Mouse (Mus musculus) hindbrain, embryonic 16.5 days (tissue): Measurements from ENCODE around the gene Ncln. TPM values are rescaled to one million over a fixed set of nuclear protein-coding genes. Genes with fewer than 3 reads are reported as not detected.

Source experiments
- ATAC-seq: fragments of 200-750 bp; cut with Nextera tagmentation; 2 replicates; pipeline ENCODE4 v1.8.0; 2017; ENCODE audit warnings: moderate TSS enrichment, moderate library complexity
- H3K27ac ChIP-seq: fragments of 300-500 bp; sonication (generic); 2 replicates; pipeline ENCODE4 v1.5.1; 2014; ENCODE audit warnings: low read depth, mild to moderate bottlenecking, control low read depth, low read length, moderate library complexity
- H3K27me3 ChIP-seq: fragments of 300-500 bp; sonication (generic); replicated peaks from 2 replicates; pipeline ENCODE4 v1.6.1; 2014; ENCODE audit warnings: low read length; ENCODE audit not compliant: control insufficient read depth, insufficient read depth
- H3K36me3 ChIP-seq: fragments of 300-500 bp; sonication (generic); 2 replicates; pipeline ENCODE4 v1.6.1; 2014; ENCODE audit warnings: mild to moderate bottlenecking, low read length, moderate library complexity, mixed read lengths; ENCODE audit not compliant: control insufficient read depth, insufficient read depth
- H3K4me1 ChIP-seq: fragments of 300-500 bp; sonication (generic); 2 replicates; pipeline ENCODE4 v1.6.1; 2014; ENCODE audit warnings: low read depth, low read length; ENCODE audit not compliant: control insufficient read depth, insufficient read depth
- H3K4me2 ChIP-seq: fragments of 300-500 bp; sonication (generic); 2 replicates; pipeline ENCODE4 v1.6.1; 2014; ENCODE audit warnings: mild to moderate bottlenecking, low read length, control low read depth, moderate library complexity
- H3K4me3 ChIP-seq: fragments of 300-500 bp; sonication (generic); 2 replicates; pipeline ENCODE4 v1.5.1; 2014; ENCODE audit warnings: mild to moderate bottlenecking, low read length, control low read depth, moderate library complexity
- H3K9ac ChIP-seq: fragments of 300-500 bp; sonication (generic); 2 replicates; pipeline ENCODE4 v1.6.1; 2014; ENCODE audit warnings: low read depth, mild to moderate bottlenecking, control low read depth, low read length, moderate library complexity
- H3K9me3 ChIP-seq: fragments of 300-500 bp; sonication (generic); 2 replicates; pipeline ENCODE4 v1.6.1; 2014; ENCODE audit warnings: mild to moderate bottlenecking, low read length, moderate library complexity; ENCODE audit not compliant: control insufficient read depth
- WGBS: fragments of 180-500 bp; shearing (Covaris S2); extraction: QIAGEN DNeasy Blood & Tissue Kit; methylation state at CpG from one replicate; pipeline ENCODE4 v1.1.7; 2014; 5-methylcytosine and 5-hydroxymethylcytosine counted together
- polyA plus RNA-seq: library from polyadenylated mRNA; unstranded; fragments of >200 nt; fragmentation: Nextera tagmentation; extraction: Ambion mirVana; gene quantifications from 2 replicates; pipeline ENCODE4 v1.2.1, GENCODE M21; 2015

The Ncln gene
- polyA plus RNA-seq, 1 experiment from 2014 or later = 68.9 TPM

GRCm38 (mm10) chr10:81537429-81537828 is 41.2 kb upstream of the Ncln start:
- ATAC-seq = no peak
- 93% methylated on average over 2 of the region's 2 CpGs for WGBS

GRCm38 (mm10) chr10:81536734-81537133 is 40.5 kb upstream of the Ncln start:
- peaks cover 7% of the 10 kb centered on the region for H3K4me1 ChIP-seq
- no peak overlapping the region for H3K9ac ChIP-seq
- no peaks in the 10 kb centered on the region for H3K9me3 ChIP-seq
- H3K4me2 ChIP-seq = no peak overlapping the region
- H3K4me3 ChIP-seq = no peak overlapping the region
- no peaks in the 10 kb centered on the region for H3K27me3 ChIP-seq
- ATAC-seq = no peak
- H3K36me3 ChIP-seq = peaks cover 4% of the 10 kb centered on the region
- no peak overlapping the region for H3K27ac ChIP-seq
- WGBS = 81% methylated on average over 6 of the region's 6 CpGs

More at GRCm38 (mm10) chr10:81537429-81537828, 41.2 kb upstream of the Ncln start:
- peaks cover 4% of the 10 kb centered on the region for H3K36me3 ChIP-seq
- no peak overlapping the region for H3K4me3 ChIP-seq
- no peaks in the 10 kb centered on the region for H3K27me3 ChIP-seq
- no peak overlapping the region for H3K27ac ChIP-seq
- no peak overlapping the region for H3K9ac ChIP-seq
- no peak overlapping the region for H3K4me2 ChIP-seq
- H3K4me1 ChIP-seq = peaks cover 13% of the 10 kb centered on the region
- H3K9me3 ChIP-seq = no peaks in the 10 kb centered on the region

GRCm38 (mm10) chr10:81534826-81535225 is 38.6 kb upstream of the Ncln start:
- Histone ChIP-seq H3K4me1 (no peaks in the 10 kb centered on the region), H3K4me2 (no peak overlapping the region)

GRCm38 (mm10) chr10:81526779-81527178 is 30.6 kb upstream of the Ncln start:
- Histone ChIP-seq H3K36me3 (peaks cover 20% of the 10 kb centered on the region), H3K4me1 (no peaks in the 10 kb centered on the region), H3K9me3 (no peaks in the 10 kb centered on the region), H3K27me3 (0 out of 2 replicates have a peak, but pooled peaks cover 2% of the 10 kb centered on the region), H3K9ac (no peak overlapping the region), H3K27ac (no peak overlapping the region), H3K4me2 (no peak overlapping the region), H3K4me3 (no peak overlapping the region)
- WGBS = 17% methylated on average over 14 of the region's 14 CpGs
- 0 out of 2 replicates have a peak, but pooled peaks have one; percentile 35 for ATAC-seq

More at GRCm38 (mm10) chr10:81534826-81535225, 38.6 kb upstream of the Ncln start:
- ATAC-seq = no peak
- WGBS = 68% methylated on average over 16 of the region's 16 CpGs
- no peaks in the 10 kb centered on the region for H3K27me3 ChIP-seq
- no peak overlapping the region for H3K4me3 ChIP-seq
- H3K36me3 ChIP-seq = peaks cover 17% of the 10 kb centered on the region
- no peaks in the 10 kb centered on the region for H3K9me3 ChIP-seq
- H3K27ac ChIP-seq = no peak overlapping the region
- H3K9ac ChIP-seq = no peak overlapping the region

- no peak overlapping the region for H3K4me2 ChIP-seq
- no peaks in the 10 kb centered on the region for H3K4me1 ChIP-seq
- H3K27me3 ChIP-seq = 0 out of 2 replicates have a peak, but pooled peaks cover 2% of the 10 kb centered on the region
- H3K9ac ChIP-seq = no peak overlapping the region
- no peak overlapping the region for H3K27ac ChIP-seq
- no peaks in the 10 kb centered on the region for H3K9me3 ChIP-seq
- ATAC-seq = no peak
- WGBS = 60% methylated on average over 12 of the region's 13 CpGs
- H3K36me3 ChIP-seq = peaks cover 10% of the 10 kb centered on the region
- no peak overlapping the region for H3K4me3 ChIP-seq
Observed at GRCm38 (mm10) chr10:81525017-81525694, 29.0 kb upstream of the Ncln start.

- ATAC-seq = no peak
- no peak within 1 kb of the TSS for H3K27ac ChIP-seq
- H3K4me2 ChIP-seq = no peak within 1 kb of the TSS
- H3K9me3 ChIP-seq = no peaks in the 10 kb centered on the region
- H3K4me1 ChIP-seq = no peaks in the 10 kb centered on the region
- WGBS = 37% methylated on average over 7 of the region's 9 CpGs
- peaks cover 6% of the 10 kb centered on the region; the same call in 1 of the 2 replicates for H3K27me3 ChIP-seq
- 0 out of 2 replicates have a peak within 1 kb of the TSS, but pooled peaks have one; percentile 24 for H3K9ac ChIP-seq
- no peak within 1 kb of the TSS for H3K4me3 ChIP-seq
- H3K36me3 ChIP-seq = no peaks in the 10 kb centered on the region; the same call in 1 of the 2 replicates
Observed at GRCm38 (mm10) chr10:81524051-81524605, 27.9 kb upstream of the Ncln start, which contains the start of gene Gna15. Gene Gna15 (minus strand): TSS chr10:81524225.

GRCm38 (mm10) chr10:81523570-81523969 is 27.4 kb upstream of the Ncln start:
- Histone ChIP-seq H3K36me3 (no peaks in the 10 kb centered on the region), H3K4me1 (no peaks in the 10 kb centered on the region), H3K9me3 (no peaks in the 10 kb centered on the region), H3K4me2 (no peak overlapping the region), H3K9ac (0 out of 2 replicates have a peak overlapping the region, but pooled peaks have one; percentile 24), H3K4me3 (no peak overlapping the region), H3K27ac (no peak overlapping the region), H3K27me3 (peaks cover 6% of the 10 kb centered on the region; the same call in 1 of the 2 replicates)
- 25% methylated on average over 19 of the region's 19 CpGs for WGBS
- ATAC-seq = no peak

- H3K9ac ChIP-seq = no peak overlapping the region
- H3K4me1 ChIP-seq = no peaks in the 10 kb centered on the region
- no peak overlapping the region for H3K27ac ChIP-seq
- no peak overlapping the region for H3K4me3 ChIP-seq
- H3K9me3 ChIP-seq = no peaks in the 10 kb centered on the region
- peaks cover 6% of the 10 kb centered on the region; the same call in 1 of the 2 replicates for H3K27me3 ChIP-seq
- no peak overlapping the region for H3K4me2 ChIP-seq
- ATAC-seq = no peak
- no peaks in the 10 kb centered on the region for H3K36me3 ChIP-seq
- WGBS = 83% methylated on average over 6 of the region's 6 CpGs
Observed at GRCm38 (mm10) chr10:81523142-81523541, 26.9 kb upstream of the Ncln start.

- H3K4me3 ChIP-seq = no peak overlapping the region
- no peak for ATAC-seq
- peaks cover 6% of the 10 kb centered on the region; the same call in 1 of the 2 replicates for H3K27me3 ChIP-seq
- no peaks in the 10 kb centered on the region for H3K36me3 ChIP-seq
- 70% methylated on average over 3 of the region's 3 CpGs for WGBS
- H3K9ac ChIP-seq = no peak overlapping the region
- no peaks in the 10 kb centered on the region for H3K9me3 ChIP-seq
- no peak overlapping the region for H3K27ac ChIP-seq
- H3K4me2 ChIP-seq = no peak overlapping the region
- H3K4me1 ChIP-seq = no peaks in the 10 kb centered on the region
Observed at GRCm38 (mm10) chr10:81519978-81520365, 23.8 kb upstream of the Ncln start.
